In genomic region chr7:112892595-112892994, GRCm38 (mm10) we compare ENCODE assay signal across 24 mouse cellular contexts.
"Had no signal": no experiment of that assay in that cellular context is flagged by ENCODE, and none has a peak within 500 bp of the region (broad histone marks: within the 10 kb centered on the region; RNA-seq: fewer than 3 reads in every experiment).

No protein-coding gene starts in this region.

- H3K27ac ChIP-seq: limb, embryonic 10.5 days; limb, embryonic 13.5 days; liver, embryonic 12.5 days; liver, embryonic 15.5 days; lung, embryonic 15.5 days; midbrain, embryonic 10.5 days; midbrain, embryonic 13.5 days; neural tube, embryonic 13.5 days; stomach, embryonic 15.5 days had no signal

- H3K4me1 ChIP-seq: liver, embryonic 12.5 days; liver, embryonic 15.5 days; lung, embryonic 15.5 days; megakaryocyte, embryonic 14.5 days; midbrain, embryonic 10.5 days; neural tube, embryonic 13.5 days; stomach, embryonic 15.5 days had no signal

- H3K9ac ChIP-seq: limb, embryonic 13.5 days; liver, embryonic 12.5 days; liver, embryonic 15.5 days; lung, embryonic 15.5 days; midbrain, embryonic 13.5 days; neural tube, embryonic 13.5 days; stomach, embryonic 15.5 days had no signal

- H3K36me3 ChIP-seq: liver, embryonic 12.5 days; liver, embryonic 15.5 days had no signal

- H3K4me3 ChIP-seq: limb, embryonic 10.5 days; limb, embryonic 13.5 days; liver, embryonic 12.5 days; liver, embryonic 15.5 days; lung, embryonic 15.5 days; megakaryocyte, embryonic 14.5 days; midbrain, embryonic 10.5 days; midbrain, embryonic 13.5 days; myocyte; neural tube, embryonic 13.5 days; stomach, embryonic 15.5 days had no signal

- H3K4me2 ChIP-seq: limb, embryonic 13.5 days; liver, embryonic 12.5 days; liver, embryonic 15.5 days; lung, embryonic 15.5 days; midbrain, embryonic 13.5 days; neural tube, embryonic 13.5 days; stomach, embryonic 15.5 days had no signal

- H3K9me3 ChIP-seq: limb, embryonic 10.5 days; limb, embryonic 13.5 days; liver, embryonic 12.5 days; liver, embryonic 15.5 days; lung, embryonic 15.5 days; megakaryocyte, embryonic 14.5 days; midbrain, embryonic 10.5 days; midbrain, embryonic 13.5 days; neural tube, embryonic 13.5 days; stomach, embryonic 15.5 days had no signal

- DNase-seq: kidney, adult 2 months; kidney, postnatal 4 days; liver; lung, adult 18-20 months; lung, postnatal 10 days; lung, postnatal 36 days; retina, postnatal 1 day; right cerebral cortex, postnatal 25 days; spleen, adult 18-20 months; thymus, adult 2 months; thymus, postnatal 14 days; thymus, postnatal 4 days had no signal

- H3K27me3 ChIP-seq: limb, embryonic 13.5 days; liver, embryonic 12.5 days; liver, embryonic 15.5 days; lung, embryonic 15.5 days; midbrain, embryonic 13.5 days; neural tube, embryonic 13.5 days; stomach, embryonic 15.5 days had no signal

- ATAC-seq: liver, embryonic 12.5 days; midbrain, embryonic 13.5 days; midbrain, embryonic 16.5 days had no signal
